Mouse (Mus musculus) pancreas, adult 10 weeks (tissue): Measurements from ENCODE around the gene Krt79. TPM values are rescaled to one million over a fixed set of nuclear protein-coding genes. Genes with fewer than 3 reads are reported as not detected.

Source experiments
- polyA plus RNA-seq: library from polyadenylated mRNA; stranded (reverse); fragments of 350-450 nt; fragmentation: Illumina TruSeq; extraction: RNeasy Lipid Tissue Mini Kit (QIAGEN cat#74804); gene quantifications from one replicate; pipeline ENCODE4 v1.2.3, GENCODE M21; 2015; ENCODE audit warnings: low read depth, low replicate concordance; ENCODE audit not compliant: insufficient read depth

Gene Krt79
- not detected for polyA plus RNA-seq

DNA sequence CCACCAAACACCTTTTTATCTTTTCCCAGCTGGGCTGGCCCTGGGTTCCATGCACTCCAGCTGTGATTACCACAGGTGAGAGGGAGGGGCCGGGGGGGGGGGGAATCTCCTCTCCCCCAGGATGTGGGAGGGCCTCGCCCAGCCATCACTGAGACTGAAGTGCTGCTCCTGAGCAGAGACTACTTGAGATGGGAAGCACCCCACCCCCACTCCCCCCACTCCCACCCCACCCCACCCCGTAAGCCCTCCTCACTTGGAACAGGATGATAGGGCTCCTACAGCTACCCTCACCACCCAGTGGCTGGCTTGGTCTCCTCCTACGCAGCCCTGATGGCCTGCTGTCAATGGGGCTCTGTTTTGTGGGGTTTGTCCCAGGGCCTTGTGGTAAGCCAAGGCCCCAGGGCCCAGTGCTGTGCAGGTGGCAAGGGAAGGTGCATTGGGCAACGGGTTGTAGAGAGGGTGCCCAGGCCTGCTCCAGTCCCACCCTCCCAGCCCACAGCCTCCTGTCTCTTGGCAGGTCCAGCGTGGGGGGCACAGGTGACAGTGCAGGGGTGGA, at the start of gene Krt79:
TSS of gene Krt79 (minus strand) at position 51 of the 556 bp plus-strand sequence.

DNA sequence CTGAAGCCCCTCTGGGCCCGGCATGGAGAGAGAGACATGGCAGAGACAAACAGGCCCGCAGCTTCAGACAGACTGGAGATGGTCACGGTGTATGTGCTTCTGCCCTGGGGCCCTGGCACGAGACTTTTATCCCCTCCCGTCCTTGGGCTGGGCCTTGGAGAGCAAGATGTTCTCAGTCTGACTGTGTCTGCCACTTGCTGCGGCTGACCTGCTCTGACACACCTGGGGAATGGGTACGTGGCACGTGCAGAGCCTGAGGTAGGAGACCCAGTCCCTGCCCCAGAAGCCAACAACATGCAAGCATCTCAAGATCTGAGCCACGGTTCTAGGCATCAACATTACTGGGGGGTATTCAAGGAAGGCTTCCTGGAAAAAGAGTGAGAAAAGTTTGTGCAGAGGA, 14.1 kb upstream of the Krt79 start, which contains the start of gene Krt78:
TSS of gene Krt78 (minus strand) at position 101 of the 400 bp plus-strand sequence.

GRCm38 (mm10) chr15:101924635-101925034, 15.5 kb downstream of the Krt79 start, which contains the start of gene Krt4:
Krt4 (minus strand) TSS chr15:101924735.

GRCm38 (mm10) chr15:101892820-101893219, 47.3 kb downstream of the Krt79 start, which contains the start of gene Krt76:
Krt76 (minus strand) TSS chr15:101892920.

Other genes with a start within 250 kb of the Krt79 start
- gene Krt6a, start 246.0 kb downstream of the Krt79 start, polyA plus RNA-seq: not detected
- gene Krt5, start 227.4 kb downstream of the Krt79 start, polyA plus RNA-seq: not detected
- not detected for gene Krt71, start 197.2 kb downstream of the Krt79 start, polyA plus RNA-seq
- not detected for gene Krt72, start 153.9 kb downstream of the Krt79 start, polyA plus RNA-seq
- gene Krt73, start 138.0 kb downstream of the Krt79 start, polyA plus RNA-seq: not detected
- gene Krt2, start 122.2 kb downstream of the Krt79 start, polyA plus RNA-seq: not detected
- gene Krt1, start 89.5 kb downstream of the Krt79 start, polyA plus RNA-seq: not detected
- not detected for gene Krt77, start 70.6 kb downstream of the Krt79 start, polyA plus RNA-seq
- gene Krt76, start 47.4 kb downstream of the Krt79 start, polyA plus RNA-seq: 0.35 TPM
- gene Krt4, start 15.6 kb downstream of the Krt79 start, polyA plus RNA-seq: not detected
- gene Krt78, start 14.0 kb upstream of the Krt79 start, polyA plus RNA-seq: not detected
- 48.8 TPM for gene Krt8, start 64.2 kb upstream of the Krt79 start, polyA plus RNA-seq
- 66.9 TPM for gene Krt18, start 87.9 kb upstream of the Krt79 start, polyA plus RNA-seq
- 35.5 TPM for gene Eif4b, start 133.4 kb upstream of the Krt79 start, polyA plus RNA-seq
- gene Tns2, start 160.1 kb upstream of the Krt79 start, polyA plus RNA-seq: 62.5 TPM
- gene Spryd3, start 195.9 kb upstream of the Krt79 start, polyA plus RNA-seq: 11.0 TPM
- 136 TPM for gene Igfbp6, start 204.0 kb upstream of the Krt79 start, polyA plus RNA-seq
- 0.98 TPM for gene Soat2, start 210.2 kb upstream of the Krt79 start, polyA plus RNA-seq